Mouse (Mus musculus): ENCODE measurements around the gene B4galt2.

GRCm38 (mm10) chr4:117885994-117886393 is 2.7 kb upstream of the B4galt2 start:
- TF ChIP-seq GATA1 (IDR thresholded peaks at IDR 0.05; ENCODE audit: low read length) (no peak), TAL1 (IDR thresholded peaks at IDR 0.05; ENCODE audit: low read length) (no peak)

All from erythroblast, embryonic 14.5 days (primary cell).